Mouse (Mus musculus): ENCODE results near the gene Canx. TPM values are rescaled to one million over a fixed set of nuclear protein-coding genes. Genes with fewer than 3 reads are reported as not detected.
A peak's percentile ranks its signal among the peaks of the same experiment; 100 is the strongest.

Gene Canx
- polyA plus RNA-seq, 1 experiment from 2014 or later, result 269 TPM

- H3K36me3 ChIP-seq (ENCODE audit: insufficient read depth), result peaks cover 17% of the 10 kb centered on the region; the same call in 1 of the 2 replicates
- no peak overlapping the region for H3K4me2 ChIP-seq
- H3K4me1 ChIP-seq (ENCODE audit: insufficient read depth), result no peaks in the 10 kb centered on the region
- DNase-seq (no peak), ATAC-seq (ENCODE audit: insufficient read depth) (no peak)
- no peak overlapping the region for H3K9ac ChIP-seq
- no peak for TF ChIP-seq CTCF (IDR thresholded peaks at IDR 0.05; ENCODE audit: low read depth)
- no peak overlapping the region for H3K27ac ChIP-seq (ENCODE audit: low read depth)
- no peaks in the 10 kb centered on the region for H3K9me3 ChIP-seq (ENCODE audit: low read depth, low read length)
- no peak overlapping the region for H3K4me3 ChIP-seq (ENCODE audit: low read depth, low read length)
- no peaks in the 10 kb centered on the region for H3K27me3 ChIP-seq (ENCODE audit: insufficient read depth, low read length)
Observed at GRCm38 (mm10) chr11:50277025-50277424, 48.4 kb downstream of the Canx start.

DNA sequence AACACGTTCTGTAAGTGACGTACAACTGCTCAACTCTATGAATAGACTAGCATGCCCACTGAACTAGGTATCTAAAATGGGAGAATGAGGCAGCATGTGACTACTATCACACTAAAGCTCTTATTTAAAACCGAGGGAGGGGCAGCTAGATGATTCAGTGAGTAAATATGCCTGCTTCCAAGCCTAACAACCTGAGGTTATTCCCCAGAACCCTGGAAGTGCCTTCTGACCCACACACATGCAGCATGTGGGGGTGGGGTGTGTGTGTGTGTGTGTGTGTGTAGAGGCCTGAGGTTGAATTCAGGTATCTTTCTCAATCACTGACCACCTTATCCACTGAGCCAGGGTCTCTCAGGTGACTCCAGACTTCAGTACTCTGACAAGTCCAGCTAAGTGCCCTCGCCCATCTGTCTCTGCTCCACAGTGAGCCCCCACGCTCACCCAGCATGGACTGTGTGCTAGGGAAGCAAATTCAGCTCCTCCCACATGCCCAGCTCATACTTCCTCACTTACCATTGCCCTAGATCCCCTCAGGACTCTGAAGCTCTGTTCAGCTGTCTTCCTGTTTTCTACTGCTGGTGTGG lies 49.8 kb downstream of the Canx start:
- H3K4me2 ChIP-seq, result no peak overlapping the region
- ATAC-seq (ENCODE audit: insufficient read depth) (no peak), DNase-seq (no peak)
- no peak overlapping the region for H3K27ac ChIP-seq (ENCODE audit: low read depth)
- H3K27me3 ChIP-seq (ENCODE audit: insufficient read depth, low read length), result no peaks in the 10 kb centered on the region
- no peaks in the 10 kb centered on the region for H3K9me3 ChIP-seq (ENCODE audit: low read depth, low read length)
- no peaks in the 10 kb centered on the region for H3K4me1 ChIP-seq (ENCODE audit: insufficient read depth)
- no peak overlapping the region for H3K4me3 ChIP-seq (ENCODE audit: low read depth, low read length)
- no peak for TF ChIP-seq CTCF (IDR thresholded peaks at IDR 0.05; ENCODE audit: low read depth)
- whole genome bisulfite sequencing, result 68% methylated on average over 5 of the region's 5 CpGs
- H3K9ac ChIP-seq, result no peak overlapping the region
- peaks cover 8% of the 10 kb centered on the region; the same call in 1 of the 2 replicates for H3K36me3 ChIP-seq (ENCODE audit: insufficient read depth)

DNA sequence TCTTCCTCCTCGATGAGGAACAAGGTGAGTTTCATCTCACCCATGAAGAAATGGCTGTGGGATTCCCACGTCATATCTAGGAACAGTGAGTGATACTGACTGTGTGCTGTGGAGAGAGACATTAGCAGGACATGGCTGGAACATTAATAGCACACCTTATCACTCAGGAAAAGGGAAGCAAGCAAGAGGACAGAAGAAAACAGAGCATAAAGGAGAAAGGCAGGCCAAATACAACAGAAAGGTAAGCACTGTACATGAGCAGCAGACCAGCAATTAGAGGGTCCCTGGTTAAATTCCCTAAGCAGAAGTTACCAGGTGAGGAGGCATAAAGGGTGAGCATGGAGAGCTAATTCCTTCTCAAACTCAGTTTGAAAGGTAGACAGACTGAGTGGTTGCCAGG lies 50.4 kb downstream of the Canx start:
- Histone ChIP-seq H3K4me1 (ENCODE audit: insufficient read depth) (no peaks in the 10 kb centered on the region), H3K36me3 (ENCODE audit: insufficient read depth) (0 out of 2 replicates have a peak, but pooled peaks cover 6% of the 10 kb centered on the region), H3K27ac (ENCODE audit: low read depth) (no peak overlapping the region), H3K9me3 (ENCODE audit: low read depth, low read length) (no peaks in the 10 kb centered on the region), H3K4me2 (no peak overlapping the region), H3K4me3 (ENCODE audit: low read depth, low read length) (no peak overlapping the region), H3K27me3 (ENCODE audit: insufficient read depth, low read length) (no peaks in the 10 kb centered on the region), H3K9ac (no peak overlapping the region)
- TF ChIP-seq CTCF (IDR thresholded peaks at IDR 0.05; ENCODE audit: low read depth), result no peak
- 73% methylated on average over 2 of the region's 2 CpGs for WGBS
- no peak for ATAC-seq (ENCODE audit: insufficient read depth)
- DNase-seq, result no peak

DNA sequence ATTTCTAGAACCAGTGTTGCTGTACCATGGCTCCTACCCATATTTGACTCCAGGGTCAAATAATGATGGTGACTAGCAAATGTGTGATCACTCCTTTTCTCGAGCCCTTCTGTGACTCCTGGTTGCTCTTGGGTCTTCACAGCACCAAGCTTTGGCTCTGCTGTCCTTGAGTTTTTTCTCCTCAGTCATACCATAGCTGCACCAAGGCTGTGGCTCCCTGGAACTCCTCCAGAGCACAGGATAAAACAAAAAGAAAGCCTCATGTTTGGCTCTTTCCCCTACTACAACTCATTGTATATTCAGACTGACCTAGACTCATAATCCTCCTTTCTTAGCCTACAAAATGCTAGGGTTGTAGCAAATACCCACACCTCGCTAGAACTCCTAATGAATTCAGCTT lies 52.7 kb downstream of the Canx start:
- Histone ChIP-seq H3K4me1 (ENCODE audit: insufficient read depth) (no peaks in the 10 kb centered on the region), H3K4me3 (ENCODE audit: low read depth, low read length) (no peak overlapping the region), H3K9me3 (ENCODE audit: low read depth, low read length) (no peaks in the 10 kb centered on the region), H3K27me3 (ENCODE audit: insufficient read depth, low read length) (no peaks in the 10 kb centered on the region), H3K9ac (no peak overlapping the region), H3K27ac (ENCODE audit: low read depth) (no peak overlapping the region), H3K4me2 (no peak overlapping the region), H3K36me3 (ENCODE audit: insufficient read depth) (0 out of 2 replicates have a peak, but pooled peaks cover 5% of the 10 kb centered on the region)
- DNase-seq, result no peak
- 86% methylated on average over 2 of the region's 2 CpGs for WGBS
- no peak for ATAC-seq (ENCODE audit: insufficient read depth)
- no peak for TF ChIP-seq CTCF (IDR thresholded peaks at IDR 0.05; ENCODE audit: low read depth)

DNA sequence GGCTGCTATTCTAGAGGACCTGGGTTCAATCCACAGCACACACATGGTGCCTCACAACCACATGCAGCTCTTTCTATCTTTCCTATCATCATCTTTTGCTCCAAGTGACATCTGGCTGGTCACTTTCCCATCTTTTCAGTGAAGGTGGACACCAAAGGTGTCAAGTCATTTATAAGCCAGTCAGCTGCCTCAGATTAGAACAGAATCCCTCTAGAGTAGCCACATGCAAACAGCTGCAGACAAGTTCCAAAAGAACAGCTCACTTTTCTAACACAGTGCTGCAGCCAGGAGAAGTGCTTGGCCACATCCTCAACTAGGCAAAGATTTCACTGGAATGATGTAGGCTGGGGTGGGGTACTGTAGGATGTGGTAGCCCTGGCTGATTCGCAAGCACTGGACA lies 55.6 kb downstream of the Canx start:
- 92% methylated on average over 1 of the region's 1 CpGs for WGBS
- Histone ChIP-seq H3K27ac (ENCODE audit: low read depth) (no peak overlapping the region), H3K4me2 (no peak overlapping the region), H3K27me3 (ENCODE audit: insufficient read depth, low read length) (no peaks in the 10 kb centered on the region), H3K4me3 (ENCODE audit: low read depth, low read length) (no peak overlapping the region), H3K36me3 (ENCODE audit: insufficient read depth) (peaks cover 22% of the 10 kb centered on the region), H3K9me3 (ENCODE audit: low read depth, low read length) (no peaks in the 10 kb centered on the region), H3K9ac (no peak overlapping the region), H3K4me1 (ENCODE audit: insufficient read depth) (no peaks in the 10 kb centered on the region)
- DNase-seq (no peak), ATAC-seq (ENCODE audit: insufficient read depth) (no peak)
- no peak for TF ChIP-seq CTCF (IDR thresholded peaks at IDR 0.05; ENCODE audit: low read depth)

- Histone ChIP-seq H3K4me3 (ENCODE audit: low read depth, low read length) (no peak overlapping the region), H3K36me3 (ENCODE audit: insufficient read depth) (peaks cover 29% of the 10 kb centered on the region), H3K4me1 (ENCODE audit: insufficient read depth) (no peaks in the 10 kb centered on the region), H3K9ac (no peak overlapping the region), H3K27ac (ENCODE audit: low read depth) (no peak overlapping the region), H3K27me3 (ENCODE audit: insufficient read depth, low read length) (no peaks in the 10 kb centered on the region), H3K9me3 (ENCODE audit: low read depth, low read length) (no peaks in the 10 kb centered on the region), H3K4me2 (no peak overlapping the region)
- peak; percentile 53 for TF ChIP-seq CTCF (IDR thresholded peaks at IDR 0.05; ENCODE audit: low read depth)
- WGBS, result 68% methylated on average over 2 of the region's 2 CpGs
- ATAC-seq (ENCODE audit: insufficient read depth) (no peak), DNase-seq (no peak)
Observed at GRCm38 (mm10) chr11:50269163-50269562, 56.3 kb downstream of the Canx start.

GRCm38 (mm10) chr11:50266997-50267396 lies 58.5 kb downstream of the Canx start:
- WGBS, result 89% methylated on average over 3 of the region's 3 CpGs
- H3K9me3 ChIP-seq (ENCODE audit: low read depth, low read length), result no peaks in the 10 kb centered on the region
- no peaks in the 10 kb centered on the region for H3K27me3 ChIP-seq (ENCODE audit: insufficient read depth, low read length)
- ATAC-seq (ENCODE audit: insufficient read depth) (no peak), DNase-seq (no peak)
- H3K4me2 ChIP-seq, result no peak overlapping the region
- H3K4me3 ChIP-seq (ENCODE audit: low read depth, low read length), result no peak overlapping the region
- H3K9ac ChIP-seq, result no peak overlapping the region
- TF ChIP-seq CTCF (IDR thresholded peaks at IDR 0.05; ENCODE audit: low read depth), result no peak
- no peak overlapping the region for H3K27ac ChIP-seq (ENCODE audit: low read depth)
- H3K36me3 ChIP-seq (ENCODE audit: insufficient read depth), result peaks cover 45% of the 10 kb centered on the region
- H3K4me1 ChIP-seq (ENCODE audit: insufficient read depth), result no peaks in the 10 kb centered on the region

GRCm38 (mm10) chr11:50265931-50266330 lies 59.5 kb downstream of the Canx start:
- no peaks in the 10 kb centered on the region for H3K9me3 ChIP-seq (ENCODE audit: low read depth, low read length)
- H3K36me3 ChIP-seq (ENCODE audit: insufficient read depth), result peaks cover 56% of the 10 kb centered on the region
- no peak overlapping the region for H3K4me3 ChIP-seq (ENCODE audit: low read depth, low read length)
- no peak overlapping the region for H3K27ac ChIP-seq (ENCODE audit: low read depth)
- no peak overlapping the region for H3K9ac ChIP-seq
- TF ChIP-seq CTCF (IDR thresholded peaks at IDR 0.05; ENCODE audit: low read depth), result no peak
- H3K27me3 ChIP-seq (ENCODE audit: insufficient read depth, low read length), result no peaks in the 10 kb centered on the region
- ATAC-seq (ENCODE audit: insufficient read depth) (no peak), DNase-seq (no peak)
- WGBS, result 80% methylated on average over 8 of the region's 8 CpGs
- no peak overlapping the region for H3K4me2 ChIP-seq
- H3K4me1 ChIP-seq (ENCODE audit: insufficient read depth), result no peaks in the 10 kb centered on the region

Measured in lung, embryonic 14.5 days (tissue).